In genomic region chr8:91922211-91922874, GRCm38 (mm10) we compare ENCODE assay signal across 13 mouse cellular contexts.
DNase-seq lines count a peak whose midpoint lies in the region; ATAC-seq and TF ChIP-seq lines count a peak whose summit lies in the region.
"Had no signal": no experiment of that assay in that cellular context is flagged by ENCODE, and none has a peak within 500 bp of the region (broad histone marks: within the 10 kb centered on the region; RNA-seq: fewer than 3 reads in every experiment).

No protein-coding gene starts in this region.

- no peaks in the 10 kb centered on the region for H3K9me3 ChIP-seq in lung, postnatal 0 days (ENCODE audit: low read length)
- H3K9me3 ChIP-seq in stomach, embryonic 14.5 days (ENCODE audit: control insufficient read depth, low read depth, low read length) = no peaks in the 10 kb centered on the region; the same call in 1 of the 2 replicates
- no peaks in the 10 kb centered on the region for H3K9me3 ChIP-seq in forebrain, embryonic 14.5 days (replicated peaks; ENCODE audit: control insufficient read depth, low read length)
- H3K9me3 ChIP-seq: forebrain, embryonic 15.5 days; hindbrain, embryonic 15.5 days had no signal

- H3K9ac ChIP-seq in lung, postnatal 0 days (replicated peaks; ENCODE audit: low read depth) = no peak overlapping the region
- no peak overlapping the region for H3K9ac ChIP-seq in stomach, embryonic 14.5 days (replicated peaks; ENCODE audit: low read depth, low read length)
- H3K9ac ChIP-seq in forebrain, embryonic 14.5 days (ENCODE audit: low read length) = no peak overlapping the region
- H3K9ac ChIP-seq: forebrain, embryonic 15.5 days; hindbrain, embryonic 15.5 days had no signal

- TF ChIP-seq POLR2A in lung, adult 2 months (IDR thresholded peaks at IDR 0.05; ENCODE audit: borderline replicate concordance, extremely low read depth, low read depth, low read length) = no peak
- no peak for TF ChIP-seq POLR2A in thymus, adult 2 months (IDR thresholded peaks at IDR 0.05; ENCODE audit: control insufficient read depth, extremely low read depth, insufficient read depth, low read length, poor library complexity)

- ATAC-seq in lung, postnatal 0 days = peak; percentile 16; the same call in 1 of the 2 replicates
- 0 out of 2 replicates have a peak, but pooled peaks have one; percentile 18 for ATAC-seq in stomach, embryonic 14.5 days (ENCODE audit: insufficient number of reproducible peaks, insufficient read depth, low FRiP score, low read depth)
- no peak for ATAC-seq in forebrain, embryonic 14.5 days
- ATAC-seq: forebrain, embryonic 15.5 days had no signal

- DNase-seq in frontal cortex, postnatal 36 days (ENCODE audit: low spot score in 2 of 2) = peak; percentile 18 to 24
- no peak for DNase-seq in frontal cortex, postnatal 10 days (ENCODE audit: low spot score in 2 of 2)
- DNase-seq in lung, postnatal 0 days (ENCODE audit: low spot score) = no peak
- no peak for DNase-seq in lung, adult 2 months
- DNase-seq in ZHBTc4 (ENCODE audit: low read depth, low spot score) = peak; percentile 93
- no peak for DNase-seq in thymus, adult 2 months
- no peak for DNase-seq in forebrain, embryonic 14.5 days (ENCODE audit: low spot score)
- DNase-seq: cerebellum, postnatal 14 days; kidney, adult 18-20 months; lung, postnatal 36 days had no signal

- no peak overlapping the region for H3K4me3 ChIP-seq in lung, postnatal 0 days (ENCODE audit: low read depth, low read length)
- no peak overlapping the region for H3K4me3 ChIP-seq in lung, adult 2 months (replicated peaks; ENCODE audit: extremely low read depth, low read depth, low read length)
- H3K4me3 ChIP-seq in stomach, embryonic 14.5 days (ENCODE audit: low read depth, low read length) = no peak overlapping the region
- H3K4me3 ChIP-seq in thymus, adult 2 months (ENCODE audit: control insufficient read depth, insufficient read depth, low read length) = no peak overlapping the region
- H3K4me3 ChIP-seq in forebrain, embryonic 14.5 days (ENCODE audit: low read depth, low read length) = no peak overlapping the region
- H3K4me3 ChIP-seq: forebrain, embryonic 15.5 days; hindbrain, embryonic 15.5 days had no signal

- H3K27me3 ChIP-seq in lung, postnatal 0 days (replicated peaks; ENCODE audit: insufficient read depth, low read length) = no peaks in the 10 kb centered on the region
- no peaks in the 10 kb centered on the region for H3K27me3 ChIP-seq in stomach, embryonic 14.5 days (ENCODE audit: control insufficient read depth, insufficient read depth, low read length)
- H3K27me3 ChIP-seq in thymus, adult 2 months (ENCODE audit: control insufficient read depth, insufficient read depth, low read length) = no peaks in the 10 kb centered on the region
- H3K27me3 ChIP-seq in forebrain, embryonic 14.5 days (replicated peaks; ENCODE audit: control insufficient read depth, insufficient read depth, low read length) = no peaks in the 10 kb centered on the region
- H3K27me3 ChIP-seq: forebrain, embryonic 15.5 days; hindbrain, embryonic 15.5 days had no signal

- no peak for TF ChIP-seq CTCF in lung, postnatal 0 days (IDR thresholded peaks at IDR 0.05)
- no peak for TF ChIP-seq CTCF in lung, adult 2 months (IDR thresholded peaks at IDR 0.05; ENCODE audit: insufficient read depth, low read length)
- no peak for TF ChIP-seq CTCF in thymus, adult 2 months (IDR thresholded peaks at IDR 0.05; ENCODE audit: borderline replicate concordance, control insufficient read depth, extremely low read depth, insufficient read depth, low read length, poor library complexity)

- TF ChIP-seq EP300 in lung, postnatal 0 days (IDR thresholded peaks at IDR 0.05) = no peak

- H3K4me2 ChIP-seq in lung, postnatal 0 days (replicated peaks; ENCODE audit: low read depth, low read length) = no peak overlapping the region
- no peak overlapping the region for H3K4me2 ChIP-seq in stomach, embryonic 14.5 days (replicated peaks; ENCODE audit: low read depth, low read length)
- no peak overlapping the region for H3K4me2 ChIP-seq in forebrain, embryonic 14.5 days (ENCODE audit: low read length)
- H3K4me2 ChIP-seq: forebrain, embryonic 15.5 days; hindbrain, embryonic 15.5 days had no signal

- no peak overlapping the region for H3K27ac ChIP-seq in lung, postnatal 0 days (ENCODE audit: low read length)
- H3K27ac ChIP-seq in stomach, embryonic 14.5 days (ENCODE audit: low read length) = no peak overlapping the region
- H3K27ac ChIP-seq in thymus, adult 2 months (ENCODE audit: control insufficient read depth, insufficient read depth, low read length) = no peak overlapping the region
- H3K27ac ChIP-seq in forebrain, embryonic 14.5 days (ENCODE audit: low read depth, low read length) = no peak overlapping the region
- H3K27ac ChIP-seq: forebrain, embryonic 15.5 days; hindbrain, embryonic 15.5 days had no signal

- 75% methylated on average over 3 of the region's 3 CpGs for WGBS in lung, postnatal 0 days
- WGBS in lung, adult 2 months = 85% methylated on average over 3 of the region's 3 CpGs
- 76% methylated on average over 3 of the region's 3 CpGs for WGBS in stomach, embryonic 14.5 days
- 91% methylated on average over 3 of the region's 3 CpGs for whole genome bisulfite sequencing in thymus, adult 2 months
- WGBS in forebrain, embryonic 14.5 days = 75% methylated on average over 3 of the region's 3 CpGs

- H3K4me1 ChIP-seq in lung, postnatal 0 days (ENCODE audit: insufficient read depth, low read depth, low read length) = no peaks in the 10 kb centered on the region
- no peaks in the 10 kb centered on the region for H3K4me1 ChIP-seq in lung, adult 2 months (ENCODE audit: control insufficient read depth, insufficient read depth, low read length)
- no peaks in the 10 kb centered on the region for H3K4me1 ChIP-seq in stomach, embryonic 14.5 days (ENCODE audit: control insufficient read depth, insufficient read depth, low read length)
- no peaks in the 10 kb centered on the region for H3K4me1 ChIP-seq in thymus, adult 2 months (replicated peaks; ENCODE audit: control insufficient read depth, insufficient read depth, low read length)
- no peaks in the 10 kb centered on the region for H3K4me1 ChIP-seq in forebrain, embryonic 14.5 days (ENCODE audit: control insufficient read depth, insufficient read depth, low read length)
- H3K4me1 ChIP-seq: forebrain, embryonic 15.5 days; hindbrain, embryonic 15.5 days had no signal

- no peaks in the 10 kb centered on the region for H3K36me3 ChIP-seq in lung, postnatal 0 days (ENCODE audit: insufficient read depth, low read length)
- no peaks in the 10 kb centered on the region for H3K36me3 ChIP-seq in stomach, embryonic 14.5 days (ENCODE audit: control insufficient read depth, insufficient read depth, low read length)
- H3K36me3 ChIP-seq in thymus, adult 2 months (ENCODE audit: control insufficient read depth, insufficient read depth, low read length) = no peaks in the 10 kb centered on the region
- no peaks in the 10 kb centered on the region for H3K36me3 ChIP-seq in forebrain, embryonic 14.5 days (ENCODE audit: control insufficient read depth, insufficient read depth, low read length)
- H3K36me3 ChIP-seq: forebrain, embryonic 15.5 days; hindbrain, embryonic 15.5 days had no signal

Comparison
In these comparisons a context has a peak if more than half of its experiments do, and no peak if none do; other contexts are left out.
1. DNase-seq: peak in frontal cortex, postnatal 36 days (2 of 2) and ZHBTc4 (single experiment); none in frontal cortex, postnatal 10 days (0 of 2), lung, postnatal 0 days (single experiment), lung, adult 2 months (single experiment), thymus, adult 2 months (single experiment) and forebrain, embryonic 14.5 days (single experiment).